Mouse (Mus musculus) testis, adult 2 months (tissue): ENCODE data around the gene Mapk14.

Experiments
- CTCF ChIP-seq: fragments of 200-500 bp; IDR thresholded peaks from 2 replicates; pipeline ENCODE4 v1.5.1; 2012; ENCODE audit warnings: low read depth, mild to moderate bottlenecking, inconsistent platforms, low read length, moderate library complexity; ENCODE audit not compliant: control insufficient read depth, insufficient read depth, insufficient replicate concordance
- POLR2A ChIP-seq: fragments of 200-500 bp; IDR thresholded peaks from 2 replicates; pipeline ENCODE4 v1.6.1; 2012; ENCODE audit warnings: low read depth, mild to moderate bottlenecking, inconsistent platforms, low read length, moderate library complexity; ENCODE audit not compliant: control insufficient read depth

GRCm38 (mm10) chr17:28748001-28748400, 56.9 kb downstream of the Mapk14 start:
- TF ChIP-seq CTCF (no peak), POLR2A (no peak)
